Mouse (Mus musculus): ENCODE data around the gene Spop. TPM values are rescaled to one million over a fixed set of nuclear protein-coding genes. Genes with fewer than 3 reads are reported as not detected.

Gene Spop
- polyA plus RNA-seq, 1 experiment from 2014 or later = 89.6 TPM

- no peaks in the 10 kb centered on the region for H3K27me3 ChIP-seq (ENCODE audit: control insufficient read depth, insufficient read depth, low read length)
- 40% methylated on average over 9 of the region's 9 CpGs for WGBS
- peaks cover 40% of the 10 kb centered on the region for H3K36me3 ChIP-seq (ENCODE audit: control insufficient read depth, insufficient read depth, low read length)
- ATAC-seq (ENCODE audit: insufficient number of reproducible peaks, insufficient read depth, low FRiP score, low read depth) = no peak
- H3K9me3 ChIP-seq (ENCODE audit: control insufficient read depth, low read length) = no peaks in the 10 kb centered on the region
- peaks cover 2 to 10% of the 10 kb centered on the region in 2 experiments; a peak in 3 of 4 replicates for H3K4me1 ChIP-seq (ENCODE audit: control insufficient read depth in 2 of 2, insufficient read depth in 2 of 2, low read length in 2 of 2)
- H3K4me2 ChIP-seq (ENCODE audit: low read length) = peak overlapping the region; percentile 81
- H3K4me3 ChIP-seq (ENCODE audit: control insufficient read depth in 1 of 2, insufficient read depth in 1 of 2, low read depth in 1 of 2, low read length in 2 of 2) = peak overlapping the region; percentile 53 to 98
- peak overlapping the region; percentile 68 to 91; a peak in 3 of 4 replicates for H3K27ac ChIP-seq (replicated peaks in 1 of 2; ENCODE audit: control insufficient read depth in 1 of 2, insufficient read depth in 1 of 2, low read depth in 2 of 2, low read length in 2 of 2)
- H3K9ac ChIP-seq (ENCODE audit: low read length) = peak overlapping the region; percentile 96
These were observed 29.9 kb upstream of the Spop start for GRCm38 (mm10) chr11:95384004-95384318.

- peak; percentile 94 for ATAC-seq (ENCODE audit: insufficient number of reproducible peaks, insufficient read depth, low FRiP score, low read depth)
- Histone ChIP-seq H3K27me3 (ENCODE audit: control insufficient read depth, insufficient read depth, low read length) (no peaks in the 10 kb centered on the region), H3K27ac (replicated peaks in 1 of 2; ENCODE audit: control insufficient read depth in 1 of 2, insufficient read depth in 1 of 2, low read depth in 2 of 2, low read length in 2 of 2) (peak within 1 kb of the TSS; percentile 91 to 94), H3K9me3 (ENCODE audit: control insufficient read depth, low read length) (no peaks in the 10 kb centered on the region), H3K4me2 (ENCODE audit: low read length) (peak within 1 kb of the TSS; percentile 81), H3K4me3 (ENCODE audit: control insufficient read depth in 1 of 2, insufficient read depth in 1 of 2, low read depth in 1 of 2, low read length in 2 of 2) (peak within 1 kb of the TSS; percentile 92 to 98), H3K4me1 (ENCODE audit: control insufficient read depth in 2 of 2, insufficient read depth in 2 of 2, low read length in 2 of 2) (peaks cover 2 to 10% of the 10 kb centered on the region in 2 experiments; a peak in 3 of 4 replicates), H3K9ac (ENCODE audit: low read length) (peak within 1 kb of the TSS; percentile 96), H3K36me3 (ENCODE audit: control insufficient read depth, insufficient read depth, low read length) (peaks cover 45% of the 10 kb centered on the region)
- under 1% methylated on average over 42 of the region's 42 CpGs for WGBS
These were observed 29.4 kb upstream of the Spop start, which contains the start of gene Slc35b1 for GRCm38 (mm10) chr11:95384319-95384972. TSS of gene Slc35b1 (plus strand) at chr11:95384692.

- no peaks in the 10 kb centered on the region for H3K27me3 ChIP-seq (ENCODE audit: control insufficient read depth, insufficient read depth, low read length)
- peak overlapping the region; percentile 91 to 94 for H3K27ac ChIP-seq (replicated peaks in 1 of 2; ENCODE audit: control insufficient read depth in 1 of 2, insufficient read depth in 1 of 2, low read depth in 2 of 2, low read length in 2 of 2)
- no peaks in the 10 kb centered on the region for H3K9me3 ChIP-seq (ENCODE audit: control insufficient read depth, low read length)
- H3K4me2 ChIP-seq (ENCODE audit: low read length) = peak overlapping the region; percentile 81
- peak overlapping the region; percentile 96 for H3K9ac ChIP-seq (ENCODE audit: low read length)
- no peak for ATAC-seq (ENCODE audit: insufficient number of reproducible peaks, insufficient read depth, low FRiP score, low read depth)
- under 1% methylated on average over 14 of the region's 14 CpGs for WGBS
- H3K36me3 ChIP-seq (ENCODE audit: control insufficient read depth, insufficient read depth, low read length) = peaks cover 50% of the 10 kb centered on the region
- peak overlapping the region; percentile 92 to 98 for H3K4me3 ChIP-seq (ENCODE audit: control insufficient read depth in 1 of 2, insufficient read depth in 1 of 2, low read depth in 1 of 2, low read length in 2 of 2)
- H3K4me1 ChIP-seq (ENCODE audit: control insufficient read depth in 2 of 2, insufficient read depth in 2 of 2, low read length in 2 of 2) = peaks cover 2 to 10% of the 10 kb centered on the region in 2 experiments; a peak in 3 of 4 replicates
These were observed 28.9 kb upstream of the Spop start for GRCm38 (mm10) chr11:95384973-95385320.

- Histone ChIP-seq H3K4me3 (ENCODE audit: control insufficient read depth in 1 of 2, insufficient read depth in 1 of 2, low read depth in 1 of 2, low read length in 2 of 2) (no peak overlapping the region), H3K27ac (replicated peaks in 1 of 2; ENCODE audit: control insufficient read depth in 1 of 2, insufficient read depth in 1 of 2, low read depth in 2 of 2, low read length in 2 of 2) (no peak overlapping the region), H3K36me3 (ENCODE audit: control insufficient read depth, insufficient read depth, low read length) (peaks cover 61% of the 10 kb centered on the region), H3K4me1 (ENCODE audit: control insufficient read depth in 2 of 2, insufficient read depth in 2 of 2, low read length in 2 of 2) (peaks cover 2 to 10% of the 10 kb centered on the region in 2 experiments; a peak in 2 of 4 replicates), H3K4me2 (ENCODE audit: low read length) (no peak overlapping the region), H3K9me3 (ENCODE audit: control insufficient read depth, low read length) (no peaks in the 10 kb centered on the region), H3K27me3 (ENCODE audit: control insufficient read depth, insufficient read depth, low read length) (no peaks in the 10 kb centered on the region), H3K9ac (ENCODE audit: low read length) (no peak overlapping the region)
- ATAC-seq (ENCODE audit: insufficient number of reproducible peaks, insufficient read depth, low FRiP score, low read depth) = no peak
- WGBS = 75% methylated on average over 7 of the region's 7 CpGs
These were observed 26.5 kb upstream of the Spop start for GRCm38 (mm10) chr11:95387354-95387753.

- Histone ChIP-seq H3K9me3 (ENCODE audit: control insufficient read depth, low read length) (no peaks in the 10 kb centered on the region), H3K27ac (replicated peaks in 1 of 2; ENCODE audit: control insufficient read depth in 1 of 2, insufficient read depth in 1 of 2, low read depth in 2 of 2, low read length in 2 of 2) (no peak overlapping the region), H3K4me2 (ENCODE audit: low read length) (no peak overlapping the region), H3K4me3 (ENCODE audit: control insufficient read depth in 1 of 2, insufficient read depth in 1 of 2, low read depth in 1 of 2, low read length in 2 of 2) (no peak overlapping the region), H3K27me3 (ENCODE audit: control insufficient read depth, insufficient read depth, low read length) (no peaks in the 10 kb centered on the region), H3K4me1 (ENCODE audit: control insufficient read depth in 2 of 2, insufficient read depth in 2 of 2, low read length in 2 of 2) (peaks cover 2 to 10% of the 10 kb centered on the region in 2 experiments; a peak in 2 of 4 replicates), H3K36me3 (ENCODE audit: control insufficient read depth, insufficient read depth, low read length) (peaks cover 62% of the 10 kb centered on the region), H3K9ac (ENCODE audit: low read length) (no peak overlapping the region)
- WGBS = 72% methylated on average over 3 of the region's 3 CpGs
- ATAC-seq (ENCODE audit: insufficient number of reproducible peaks, insufficient read depth, low FRiP score, low read depth) = no peak
These were observed 24.9 kb upstream of the Spop start for GRCm38 (mm10) chr11:95389006-95389405.

GRCm38 (mm10) chr11:95390420-95390819 lies 23.5 kb upstream of the Spop start:
- no peaks in the 10 kb centered on the region for H3K27me3 ChIP-seq (ENCODE audit: control insufficient read depth, insufficient read depth, low read length)
- H3K9ac ChIP-seq (ENCODE audit: low read length) = no peak overlapping the region
- H3K4me2 ChIP-seq (ENCODE audit: low read length) = no peak overlapping the region
- ATAC-seq (ENCODE audit: insufficient number of reproducible peaks, insufficient read depth, low FRiP score, low read depth) = no peak
- H3K27ac ChIP-seq (replicated peaks in 1 of 2; ENCODE audit: control insufficient read depth in 1 of 2, insufficient read depth in 1 of 2, low read depth in 2 of 2, low read length in 2 of 2) = no peak overlapping the region
- H3K4me1 ChIP-seq (ENCODE audit: control insufficient read depth in 2 of 2, insufficient read depth in 2 of 2, low read length in 2 of 2) = peaks cover 0 to 6% of the 10 kb centered on the region in 2 experiments; a peak in 2 of 4 replicates
- no peak overlapping the region for H3K4me3 ChIP-seq (ENCODE audit: control insufficient read depth in 1 of 2, insufficient read depth in 1 of 2, low read depth in 1 of 2, low read length in 2 of 2)
- 88% methylated on average over 6 of the region's 6 CpGs for WGBS
- H3K9me3 ChIP-seq (ENCODE audit: control insufficient read depth, low read length) = no peaks in the 10 kb centered on the region
- peaks cover 62% of the 10 kb centered on the region for H3K36me3 ChIP-seq (ENCODE audit: control insufficient read depth, insufficient read depth, low read length)

GRCm38 (mm10) chr11:95391201-95391600 lies 22.7 kb upstream of the Spop start:
- no peak for ATAC-seq (ENCODE audit: insufficient number of reproducible peaks, insufficient read depth, low FRiP score, low read depth)
- no peak overlapping the region for H3K9ac ChIP-seq (ENCODE audit: low read length)
- H3K9me3 ChIP-seq (ENCODE audit: control insufficient read depth, low read length) = no peaks in the 10 kb centered on the region
- WGBS = 76% methylated on average over 4 of the region's 4 CpGs
- no peaks in the 10 kb centered on the region for H3K27me3 ChIP-seq (ENCODE audit: control insufficient read depth, insufficient read depth, low read length)
- H3K4me3 ChIP-seq (ENCODE audit: control insufficient read depth in 1 of 2, insufficient read depth in 1 of 2, low read depth in 1 of 2, low read length in 2 of 2) = no peak overlapping the region
- no peaks in the 10 kb centered on the region for H3K4me1 ChIP-seq (ENCODE audit: control insufficient read depth in 2 of 2, insufficient read depth in 2 of 2, low read length in 2 of 2)
- H3K27ac ChIP-seq (replicated peaks in 1 of 2; ENCODE audit: control insufficient read depth in 1 of 2, insufficient read depth in 1 of 2, low read depth in 2 of 2, low read length in 2 of 2) = no peak overlapping the region
- H3K4me2 ChIP-seq (ENCODE audit: low read length) = no peak overlapping the region
- peaks cover 62% of the 10 kb centered on the region for H3K36me3 ChIP-seq (ENCODE audit: control insufficient read depth, insufficient read depth, low read length)

GRCm38 (mm10) chr11:95391743-95392142 lies 22.1 kb upstream of the Spop start:
- peaks cover 57% of the 10 kb centered on the region for H3K36me3 ChIP-seq (ENCODE audit: control insufficient read depth, insufficient read depth, low read length)
- no peak overlapping the region for H3K4me2 ChIP-seq (ENCODE audit: low read length)
- no peak overlapping the region for H3K27ac ChIP-seq (replicated peaks in 1 of 2; ENCODE audit: control insufficient read depth in 1 of 2, insufficient read depth in 1 of 2, low read depth in 2 of 2, low read length in 2 of 2)

More at GRCm38 (mm10) chr11:95391743-95392142, 22.1 kb upstream of the Spop start:
- H3K27me3 ChIP-seq (ENCODE audit: control insufficient read depth, insufficient read depth, low read length) = no peaks in the 10 kb centered on the region
- H3K9me3 ChIP-seq (ENCODE audit: control insufficient read depth, low read length) = no peaks in the 10 kb centered on the region
- H3K4me1 ChIP-seq (ENCODE audit: control insufficient read depth in 2 of 2, insufficient read depth in 2 of 2, low read length in 2 of 2) = no peaks in the 10 kb centered on the region
- no peak for ATAC-seq (ENCODE audit: insufficient number of reproducible peaks, insufficient read depth, low FRiP score, low read depth)
- no peak overlapping the region for H3K9ac ChIP-seq (ENCODE audit: low read length)
- WGBS = 74% methylated on average over 5 of the region's 5 CpGs
- H3K4me3 ChIP-seq (ENCODE audit: control insufficient read depth in 1 of 2, insufficient read depth in 1 of 2, low read depth in 1 of 2, low read length in 2 of 2) = no peak overlapping the region
